Mouse (Mus musculus): Measurements from ENCODE around the gene Kap.
"Not testable (repeated sequence)": the region's sequence is repeated elsewhere in the genome, so short reads cannot be mapped to it uniquely, and the experiment has no call there.

Gene Kap

GRCm38 (mm10) chr6:133853526-133853925 lies at the start of gene Kap:
Gene Kap, minus strand, starts transcription at chr6:133853762.
- DNase-seq (ENCODE audit: low spot score in 2 of 2): no peak

- no peak for DNase-seq (ENCODE audit: low spot score in 2 of 2)
Observed at GRCm38 (mm10) chr6:133885871-133886415, 32.4 kb upstream of the Kap start.

- DNase-seq (ENCODE audit: low spot score in 2 of 2): no peak
Observed at GRCm38 (mm10) chr6:133883446-133883985, 30.0 kb upstream of the Kap start.

- DNase-seq (ENCODE audit: low spot score in 2 of 2): peak in 1 of 2 experiments; percentile 40
Observed at GRCm38 (mm10) chr6:133875906-133876462, 22.4 kb upstream of the Kap start.

- DNase-seq (ENCODE audit: low spot score in 2 of 2): no peak
Observed at GRCm38 (mm10) chr6:133872667-133873066, 19.1 kb upstream of the Kap start.

- no peak for DNase-seq (ENCODE audit: low spot score in 2 of 2)
Observed at GRCm38 (mm10) chr6:133871131-133871530, 17.6 kb upstream of the Kap start.

GRCm38 (mm10) chr6:133868381-133868780 lies 14.8 kb upstream of the Kap start:
- DNase-seq (ENCODE audit: low spot score in 2 of 2): no peak

- no peak for DNase-seq (ENCODE audit: low spot score in 2 of 2)
Observed at GRCm38 (mm10) chr6:133855871-133856270, 2.3 kb upstream of the Kap start.

GRCm38 (mm10) chr6:133849359-133849758 lies 4.2 kb downstream of the Kap start:
- no peak for DNase-seq (ENCODE audit: low spot score in 2 of 2)

GRCm38 (mm10) chr6:133848861-133849260 lies 4.7 kb downstream of the Kap start:
- DNase-seq (ENCODE audit: low spot score in 2 of 2): not testable (repeated sequence)

- DNase-seq (ENCODE audit: low spot score in 2 of 2): not testable (repeated sequence)
Observed at GRCm38 (mm10) chr6:133838296-133838995, 15.1 kb downstream of the Kap start.

GRCm38 (mm10) chr6:133812342-133812741 lies 41.2 kb downstream of the Kap start:
- no peak for DNase-seq (ENCODE audit: low spot score in 2 of 2)
